Mouse (Mus musculus): ENCODE measurements around the gene Rapgef4.
A peak's percentile ranks its signal among the peaks of the same experiment; 100 is the strongest.
"Not testable (repeated sequence)": the region's sequence is repeated elsewhere in the genome, so short reads cannot be mapped to it uniquely, and the experiment has no call there.

Gene Rapgef4

DNA sequence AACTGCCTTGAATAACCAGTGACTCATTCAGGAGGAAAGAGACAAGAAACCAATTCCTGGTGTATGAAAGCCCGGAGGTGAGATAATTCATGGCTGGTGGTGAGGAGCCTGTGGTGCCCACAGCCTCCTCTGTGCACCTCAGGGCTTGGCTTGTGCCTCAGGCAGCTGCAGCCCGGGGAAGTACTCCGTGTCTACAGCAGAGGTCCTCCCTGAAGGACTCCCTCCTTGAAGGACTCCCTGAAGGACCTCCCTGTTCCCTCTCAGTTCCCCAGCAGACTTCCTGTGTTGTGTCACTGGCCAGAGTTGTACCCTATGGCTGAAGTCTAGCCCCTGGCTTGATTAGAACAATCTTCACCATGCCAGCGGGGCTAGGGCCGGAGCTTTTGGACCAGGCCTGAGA lies 50.7 kb downstream of the Rapgef4 start:
- DNase-seq: no peak

DNA sequence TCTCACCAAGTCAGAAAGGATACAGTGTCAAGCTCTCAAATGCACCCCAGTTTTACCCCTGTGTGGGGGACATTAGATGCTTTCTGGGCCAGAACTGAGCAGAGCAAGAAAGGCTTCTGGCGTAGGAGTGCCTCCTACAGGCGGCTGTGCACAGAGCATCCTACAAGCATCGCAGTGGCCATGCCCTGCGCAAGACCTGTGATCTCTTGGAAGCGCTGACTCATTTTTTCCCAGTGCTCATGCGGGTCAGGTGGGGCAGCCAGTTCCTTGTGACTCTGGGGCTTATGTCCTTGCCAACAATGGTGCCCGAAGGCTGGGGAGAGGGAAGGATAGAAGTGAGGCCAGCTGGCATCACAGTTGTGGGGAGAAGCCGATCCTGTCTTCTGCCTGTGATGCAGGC lies 54.6 kb downstream of the Rapgef4 start:
- DNase-seq: peak; percentile 63

- no peak for DNase-seq
These were observed 56.3 kb downstream of the Rapgef4 start for GRCm38 (mm10) chr2:72037357-72037756.

GRCm38 (mm10) chr2:72038235-72038634 lies 57.2 kb downstream of the Rapgef4 start:
- DNase-seq: peak; percentile 75

DNA sequence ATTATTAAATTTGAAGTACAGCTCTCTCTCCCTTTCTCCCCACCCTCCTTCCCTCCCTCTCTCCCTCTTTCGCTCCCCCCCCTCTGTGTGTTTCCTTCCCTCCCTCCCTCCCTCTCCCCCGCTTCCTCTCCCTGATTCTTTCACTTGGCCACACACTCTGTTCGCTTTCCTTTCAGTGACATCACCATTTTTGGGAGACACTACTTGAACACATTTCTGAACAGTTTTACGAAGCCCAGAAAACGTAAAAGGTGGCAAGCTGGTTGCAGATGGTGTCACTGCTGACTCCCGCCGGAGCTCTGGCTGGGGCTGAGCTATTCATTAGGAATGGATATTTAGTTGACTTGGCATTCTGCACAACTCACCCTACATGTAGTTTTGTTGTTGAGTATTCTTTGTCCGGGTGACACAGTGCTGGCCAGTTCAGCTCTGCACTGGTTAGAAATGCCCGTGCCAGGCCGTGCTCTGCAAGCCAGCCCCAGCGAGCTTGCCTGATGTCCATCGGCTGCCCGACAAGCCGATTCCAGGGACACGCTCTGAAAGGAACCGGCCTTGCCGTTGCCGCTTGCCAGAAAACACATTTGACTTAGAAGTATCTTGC lies 57.7 kb downstream of the Rapgef4 start:
- no peak for DNase-seq

GRCm38 (mm10) chr2:72039522-72040045 lies 58.5 kb downstream of the Rapgef4 start:
- no peak for DNase-seq

- DNase-seq: no peak
These were observed 60.0 kb downstream of the Rapgef4 start for GRCm38 (mm10) chr2:72041087-72041486.

DNA sequence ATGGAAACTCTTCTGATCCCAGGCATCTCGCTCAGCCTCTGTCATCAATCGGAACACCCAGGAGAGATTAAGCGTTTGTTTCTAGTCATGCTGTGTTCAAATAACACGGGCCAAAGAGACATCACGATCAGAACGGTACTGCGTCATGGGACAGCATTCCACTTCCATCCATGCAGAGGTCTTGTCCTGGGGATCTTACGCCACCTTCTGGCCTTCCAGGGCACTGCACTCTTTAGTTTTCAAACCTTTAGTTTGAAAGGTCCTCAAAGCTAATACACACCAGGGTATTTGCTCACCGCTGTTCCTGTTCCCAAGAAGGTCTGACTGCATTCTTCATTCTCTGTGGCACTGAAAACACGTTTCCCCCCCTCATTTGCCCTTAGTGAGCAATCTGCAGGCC lies 61.1 kb downstream of the Rapgef4 start:
- DNase-seq: no peak

DNA sequence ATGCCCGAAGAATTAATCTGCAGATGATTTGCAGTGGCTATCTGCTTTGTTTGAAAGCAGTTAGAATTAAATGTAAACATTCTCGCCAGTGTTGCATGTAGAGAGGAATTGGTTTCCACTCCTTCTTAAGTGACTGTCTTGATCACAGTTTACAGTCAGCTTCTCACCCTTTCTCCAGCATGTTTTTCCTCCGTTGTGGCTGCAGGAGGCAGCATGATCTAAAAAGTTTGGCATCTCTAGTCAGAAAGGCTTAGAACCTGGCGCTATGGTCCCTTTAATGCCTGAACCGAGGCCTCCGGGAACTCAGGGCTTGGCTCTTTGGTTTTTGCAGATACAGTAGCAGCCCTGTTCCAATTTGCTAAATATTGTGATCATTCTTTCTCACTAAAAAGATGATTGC lies 63.2 kb downstream of the Rapgef4 start:
- DNase-seq: no peak

GRCm38 (mm10) chr2:72045024-72045423 lies 64.0 kb downstream of the Rapgef4 start:
- no peak for DNase-seq

- DNase-seq: no peak
These were observed 64.6 kb downstream of the Rapgef4 start for GRCm38 (mm10) chr2:72045659-72046058.

- no peak for DNase-seq
These were observed 69.4 kb downstream of the Rapgef4 start for GRCm38 (mm10) chr2:72050451-72050850.

DNA sequence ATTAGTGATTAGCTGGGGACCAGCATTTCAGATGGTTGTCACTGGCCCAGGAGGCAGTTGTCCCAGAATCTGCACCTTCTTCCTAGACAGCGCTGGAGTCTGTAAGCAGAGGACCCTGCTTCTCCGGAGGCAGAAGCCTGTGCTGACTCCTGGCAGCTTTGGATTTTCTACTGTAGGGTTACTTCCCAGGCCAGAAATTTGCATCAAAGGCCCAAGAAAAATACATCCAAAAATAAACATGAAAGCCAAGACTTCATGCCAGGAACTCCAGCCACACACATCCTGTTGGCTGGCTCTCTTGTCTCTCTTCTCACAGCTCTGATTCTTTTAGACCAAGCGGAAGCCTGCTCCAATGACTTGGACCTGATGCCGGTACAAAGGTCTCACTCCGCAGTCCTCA lies 73.2 kb downstream of the Rapgef4 start:
- DNase-seq: no peak

DNA sequence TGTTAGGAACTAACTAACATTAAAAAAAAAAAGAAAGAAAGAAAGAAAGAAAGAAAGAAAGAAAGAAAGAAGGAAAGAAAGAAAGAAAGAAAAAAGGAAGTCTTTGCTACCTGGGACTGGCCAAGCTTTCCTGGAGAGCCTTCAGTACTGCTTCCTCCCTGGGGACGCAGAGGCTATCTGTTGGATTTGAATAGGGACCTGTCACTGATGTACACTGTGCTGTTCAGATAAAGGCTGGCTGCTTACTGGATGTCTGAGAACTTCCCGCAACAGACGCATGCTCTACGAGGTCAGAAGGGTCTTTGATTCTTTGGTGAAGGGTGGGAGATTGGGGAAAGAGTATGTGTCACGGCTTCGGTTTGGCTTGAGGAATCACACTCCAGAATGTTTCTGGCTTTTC lies 73.7 kb downstream of the Rapgef4 start:
- no peak for DNase-seq

DNA sequence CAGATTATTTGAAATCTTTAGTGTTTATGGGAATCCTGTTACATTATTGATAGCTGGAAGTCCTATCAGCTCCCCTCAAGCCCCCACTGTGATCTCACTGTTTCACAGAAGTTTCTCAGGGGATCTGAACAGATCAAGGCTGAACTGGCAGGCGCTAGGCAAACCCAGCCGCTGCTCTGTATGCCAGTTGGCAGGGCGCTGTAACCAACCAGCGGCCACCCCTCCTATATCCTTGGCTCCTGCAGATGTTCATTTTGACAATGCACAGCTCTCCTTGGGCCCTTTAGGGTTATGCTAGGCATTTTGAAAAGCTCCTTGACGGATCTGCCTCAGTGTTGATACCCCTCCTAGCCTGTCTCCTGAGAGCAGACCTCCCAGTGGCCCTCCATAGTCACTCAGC lies 74.4 kb downstream of the Rapgef4 start:
- DNase-seq: no peak

GRCm38 (mm10) chr2:72056081-72056874 lies 75.2 kb downstream of the Rapgef4 start:
- DNase-seq: no peak

DNA sequence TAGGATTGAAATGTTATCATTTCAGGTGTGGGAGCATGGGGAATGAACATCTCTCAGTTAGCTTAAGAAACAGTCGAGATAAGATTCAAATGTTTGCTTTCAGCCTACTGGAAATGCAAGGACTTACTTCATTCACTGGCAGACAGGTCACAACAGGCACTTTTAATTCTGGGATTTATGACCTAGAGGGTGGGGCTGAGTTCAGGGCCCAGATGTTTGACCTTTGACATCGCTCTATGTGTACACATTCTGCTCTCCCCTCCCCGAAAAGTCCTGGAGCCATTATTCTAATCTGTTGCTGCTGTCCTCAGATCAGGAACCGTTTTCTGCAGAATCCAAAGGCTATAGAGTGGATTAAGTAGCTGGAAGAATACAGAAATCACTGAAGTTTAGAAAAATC lies 81.9 kb downstream of the Rapgef4 start:
- DNase-seq: no peak

GRCm38 (mm10) chr2:72068505-72068904 lies 87.5 kb downstream of the Rapgef4 start:
- DNase-seq: no peak

- DNase-seq: no peak
These were observed 89.0 kb downstream of the Rapgef4 start for GRCm38 (mm10) chr2:72070086-72070485.

DNA sequence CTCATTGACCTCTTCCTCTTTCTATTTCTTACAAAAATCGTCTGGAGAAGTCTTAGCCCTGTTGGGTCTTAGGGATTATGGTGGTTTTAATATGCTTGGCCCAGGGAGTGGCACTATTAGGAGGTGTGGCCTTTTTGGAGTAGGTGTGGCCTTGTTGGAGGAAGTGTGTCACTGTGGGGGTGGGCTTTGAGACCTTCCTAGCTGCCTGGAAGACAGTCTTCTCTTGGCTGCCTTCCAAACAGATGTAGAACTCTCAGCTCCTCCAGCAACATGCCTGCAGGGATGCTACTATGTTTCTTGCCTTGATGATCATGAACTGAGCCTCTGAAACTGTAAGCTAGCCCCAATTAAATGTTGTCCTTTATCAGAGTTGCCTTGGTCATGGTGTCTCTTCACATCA lies 92.1 kb downstream of the Rapgef4 start:
- DNase-seq: not testable (repeated sequence)

- DNase-seq: no peak
These were observed 94.0 kb downstream of the Rapgef4 start for GRCm38 (mm10) chr2:72074999-72075561.

DNA sequence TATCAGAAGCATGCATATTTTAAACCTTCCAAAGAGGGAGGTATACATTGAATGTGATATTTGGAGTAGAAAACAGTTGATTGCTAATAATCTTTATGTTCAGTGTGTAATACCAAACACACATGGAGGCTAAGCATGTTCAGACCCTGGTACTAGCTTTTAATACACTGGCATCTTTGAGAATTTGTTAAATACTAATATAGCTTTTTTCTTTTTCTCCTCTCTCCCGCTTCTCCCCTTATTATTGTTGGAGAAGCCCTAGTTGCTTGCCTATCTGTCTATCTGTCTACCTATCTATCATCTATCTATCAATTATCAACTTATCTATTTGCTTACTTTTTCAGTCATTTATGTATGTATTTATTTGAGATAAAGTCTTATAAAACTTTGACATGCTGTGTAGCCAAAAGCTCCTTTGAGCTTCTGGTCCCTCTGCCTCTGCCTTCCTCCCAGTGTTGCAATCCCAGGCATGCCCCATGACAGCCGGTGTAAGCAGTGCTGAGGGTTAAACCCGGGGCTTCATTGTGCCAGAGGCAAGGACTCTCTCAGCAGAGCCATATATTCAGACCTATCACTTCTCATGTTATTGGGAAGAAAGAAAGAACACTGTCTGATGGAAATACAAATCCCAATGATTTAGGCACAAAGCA lies 96.6 kb downstream of the Rapgef4 start:
- no peak for DNase-seq

DNA sequence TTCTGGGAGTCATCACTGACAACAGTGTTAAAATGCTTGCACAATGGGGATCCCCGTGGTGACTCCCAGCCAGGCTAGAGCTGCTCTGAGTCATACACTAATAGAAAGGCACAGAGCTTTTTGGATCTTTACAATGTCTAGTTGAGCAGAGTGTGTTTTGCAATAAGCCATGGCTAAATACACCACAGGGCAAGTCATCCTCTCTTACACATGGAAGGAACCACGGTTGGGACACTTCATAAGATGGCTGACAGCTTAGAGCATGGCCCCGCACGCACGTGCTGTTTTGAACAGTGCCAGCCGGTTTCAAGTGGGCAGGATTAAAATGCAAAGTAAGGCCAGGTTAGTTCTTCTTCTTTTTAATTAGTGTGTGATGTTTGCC lies 97.1 kb downstream of the Rapgef4 start:
- DNase-seq: no peak

DNA sequence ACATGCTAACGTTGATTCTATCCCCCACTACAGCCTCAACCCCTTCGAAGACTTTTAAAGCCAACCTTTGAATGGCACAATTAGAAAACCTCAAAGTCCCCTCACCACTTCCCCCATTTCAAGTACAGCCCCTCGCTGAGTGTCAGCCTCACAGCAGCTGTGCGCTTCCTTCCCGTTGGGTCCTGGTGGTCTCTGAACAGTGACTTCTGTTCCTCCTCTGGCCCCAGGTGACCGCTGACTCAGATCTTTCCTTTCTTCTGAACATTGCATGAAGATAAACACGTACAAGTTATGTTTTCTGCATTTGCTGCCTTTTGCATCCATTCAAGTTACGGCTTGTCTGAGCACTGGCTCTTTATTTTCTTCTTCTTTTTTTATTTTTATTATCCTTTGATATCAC lies 98.1 kb downstream of the Rapgef4 start:
- DNase-seq: no peak

Data from right cerebral cortex, postnatal 14 days (tissue).